Mouse (Mus musculus) ovary, adult 10 weeks (tissue): ENCODE data around the gene Ccdc102a. TPM values are rescaled to one million over a fixed set of nuclear protein-coding genes. Genes with fewer than 3 reads are reported as not detected.

Experiments used
- polyA plus RNA-seq: library from polyadenylated mRNA; stranded (reverse); fragments of 350-450 nt; fragmentation: Illumina TruSeq; extraction: RNeasy Lipid Tissue Mini Kit (QIAGEN cat#74804); gene quantifications from one replicate; pipeline ENCODE4 v1.2.3, GENCODE M21; 2014

The Ccdc102a gene
- 0.31 TPM for polyA plus RNA-seq

GRCm38 (mm10) chr8:94917851-94918495, at the start of gene Ccdc102a:
Ccdc102a (minus strand) TSS chr8:94918098.

GRCm38 (mm10) chr8:94923405-94923804, 5.5 kb upstream of the Ccdc102a start, which contains the start of gene Adgrg5:
Adgrg5 (plus strand) TSS chr8:94923694.

DNA sequence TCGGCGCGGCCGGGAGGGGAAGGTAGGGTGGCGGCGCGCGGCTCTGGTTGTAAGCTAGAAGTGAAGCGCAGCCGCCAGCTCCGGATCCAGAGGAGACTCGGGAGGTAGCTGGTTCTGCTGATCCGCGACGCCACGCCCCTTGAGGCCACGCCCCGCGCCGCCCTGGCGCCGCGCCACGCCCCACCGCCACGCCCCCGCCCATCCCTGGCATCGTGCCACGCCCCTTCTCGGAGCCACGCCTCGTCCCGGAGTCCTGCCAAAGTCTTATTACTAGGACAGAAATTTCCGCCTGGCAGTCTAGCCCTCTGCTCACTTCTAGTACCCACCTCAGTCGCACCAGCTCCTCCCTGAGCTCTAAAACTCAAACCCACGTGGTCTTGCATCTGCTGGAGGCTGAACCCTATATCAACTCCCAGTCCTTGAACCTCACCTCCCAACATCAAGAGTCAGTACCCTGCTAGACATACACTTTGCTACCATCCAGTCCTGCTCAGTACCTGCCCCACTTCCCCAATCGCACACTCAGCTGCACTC, 41.6 kb downstream of the Ccdc102a start, which contains the start of gene Dok4:
TSS of gene Dok4 (minus strand) at position 134 of the 534 bp plus-strand sequence.

GRCm38 (mm10) chr8:94857346-94858173, 60.3 kb downstream of the Ccdc102a start, which contains the start of gene Polr2c:
Polr2c (plus strand) TSS chr8:94857450.

Other genes with a start within 250 kb of the Ccdc102a start
- 0.94 TPM for gene Pllp, start 221.8 kb downstream of the Ccdc102a start, polyA plus RNA-seq
- gene Ccl22, start 172.5 kb downstream of the Ccdc102a start, polyA plus RNA-seq = 1.9 TPM
- 0.68 TPM for gene Cx3cl1, start 146.1 kb downstream of the Ccdc102a start, polyA plus RNA-seq
- not detected for gene Ccl17, start 107.6 kb downstream of the Ccdc102a start, polyA plus RNA-seq
- gene Coq9, start 79.8 kb downstream of the Ccdc102a start, polyA plus RNA-seq = 5.0 TPM
- gene Ciapin1, start 79.7 kb downstream of the Ccdc102a start, polyA plus RNA-seq = 1.9 TPM
- gene Polr2c, start 60.6 kb downstream of the Ccdc102a start, polyA plus RNA-seq = 2.4 TPM
- 1.4 TPM for gene Dok4, start 41.8 kb downstream of the Ccdc102a start, polyA plus RNA-seq
- not detected for gene Adgrg5, start 5.6 kb upstream of the Ccdc102a start, polyA plus RNA-seq
- gene Adgrg1, start 56.7 kb upstream of the Ccdc102a start, polyA plus RNA-seq = 9.6 TPM
- 0.51 TPM for gene Adgrg3, start 99.6 kb upstream of the Ccdc102a start, polyA plus RNA-seq
- gene Drc7, start 137.0 kb upstream of the Ccdc102a start, polyA plus RNA-seq = 0.46 TPM
- not detected for gene Katnb1, start 163.1 kb upstream of the Ccdc102a start, polyA plus RNA-seq